Mouse (Mus musculus): ENCODE data around the gene Ddx39.

The Ddx39 gene

GRCm38 (mm10) chr8:83771791-83772190 is 56.8 kb downstream of the Ddx39 start:
- no peak for DNase-seq

GRCm38 (mm10) chr8:83772701-83773451 is 57.9 kb downstream of the Ddx39 start:
- peak; percentile 43 to 45 for DNase-seq

GRCm38 (mm10) chr8:83773452-83773846 is 58.5 kb downstream of the Ddx39 start:
- DNase-seq: no peak

- no peak for DNase-seq
Measured at GRCm38 (mm10) chr8:83774221-83774620, 59.2 kb downstream of the Ddx39 start.
